ENCODE assay signal across 8 mouse cellular contexts in genomic region chr5:28209549-28210431, GRCm38 (mm10). TPM values are rescaled to one million over a fixed set of nuclear protein-coding genes. Genes with fewer than 3 reads are reported as not detected.
DNase-seq lines count a peak whose midpoint lies in the region; ATAC-seq and TF ChIP-seq lines count a peak whose summit lies in the region.

No protein-coding gene starts in this region.

- peaks cover 8% of the 10 kb centered on the region for H3K4me1 ChIP-seq in lung, embryonic 16.5 days (replicated peaks; ENCODE audit: control insufficient read depth, insufficient read depth, low read length)
- H3K4me1 ChIP-seq in embryonic facial prominence, embryonic 13.5 days = peaks cover 8% of the 10 kb centered on the region
- peaks cover 5% of the 10 kb centered on the region; the same call in 1 of the 2 replicates for H3K4me1 ChIP-seq in kidney, adult 2 months (ENCODE audit: control insufficient read depth, insufficient read depth, low read length)
- peaks cover 60% of the 10 kb centered on the region for H3K4me1 ChIP-seq in midbrain, embryonic 10.5 days

- H3K36me3 ChIP-seq in lung, embryonic 16.5 days (ENCODE audit: control insufficient read depth, insufficient read depth, low read length) = no peaks in the 10 kb centered on the region
- no peaks in the 10 kb centered on the region for H3K36me3 ChIP-seq in embryonic facial prominence, embryonic 13.5 days
- H3K36me3 ChIP-seq in kidney, adult 2 months (ENCODE audit: control insufficient read depth, insufficient read depth, low read length) = no peaks in the 10 kb centered on the region
- H3K36me3 ChIP-seq in midbrain, embryonic 10.5 days = peaks cover 4% of the 10 kb centered on the region

- no peak for ATAC-seq in lung, embryonic 16.5 days (ENCODE audit: low read depth)
- ATAC-seq in embryonic facial prominence, embryonic 13.5 days (ENCODE audit: insufficient number of reproducible peaks, insufficient read depth, low FRiP score, low TSS enrichment, low read depth) = no peak
- ATAC-seq in activated CD4-positive, CD25-positive, alpha-beta regulatory T cell, adult 4 months = no peak

- H3K9me3 ChIP-seq in lung, embryonic 16.5 days (ENCODE audit: control insufficient read depth, low read length) = no peaks in the 10 kb centered on the region
- no peaks in the 10 kb centered on the region for H3K9me3 ChIP-seq in embryonic facial prominence, embryonic 13.5 days
- no peaks in the 10 kb centered on the region for H3K9me3 ChIP-seq in midbrain, embryonic 10.5 days (replicated peaks)

- no peak for DNase-seq in lung, postnatal 14 days
- DNase-seq in kidney, adult 2 months = peak; percentile 56
- peak; percentile 89 for DNase-seq in midbrain, embryonic 10.5 days (ENCODE audit: low spot score)
- no peak for DNase-seq in urinary bladder, postnatal 25 days (ENCODE audit: low spot score)
- DNase-seq in gastrocnemius, adult 18-20 months (ENCODE audit: low spot score) = no peak

- H3K27me3 ChIP-seq in lung, embryonic 16.5 days (ENCODE audit: control insufficient read depth, insufficient read depth, low read depth, low read length) = peaks cover 76% of the 10 kb centered on the region
- H3K27me3 ChIP-seq in embryonic facial prominence, embryonic 13.5 days = peaks cover 96% of the 10 kb centered on the region
- peaks cover 9% of the 10 kb centered on the region for H3K27me3 ChIP-seq in kidney, adult 2 months (replicated peaks; ENCODE audit: control insufficient read depth, insufficient read depth, low read length)
- H3K27me3 ChIP-seq in midbrain, embryonic 10.5 days (ENCODE audit: low read depth, poor library complexity, severe bottlenecking) = peaks cover 98% of the 10 kb centered on the region

- peak overlapping the region; percentile 33 for H3K4me3 ChIP-seq in lung, embryonic 16.5 days (ENCODE audit: low read length)
- H3K4me3 ChIP-seq in embryonic facial prominence, embryonic 13.5 days = peak overlapping the region; percentile 36
- peak overlapping the region; percentile 8; the same call in 1 of the 2 replicates for H3K4me3 ChIP-seq in kidney, adult 2 months (ENCODE audit: insufficient read depth, low read depth, low read length)
- H3K4me3 ChIP-seq in midbrain, embryonic 10.5 days = peak overlapping the region; percentile 63

- under 1% methylated on average over 80 of the region's 80 CpGs for WGBS in lung, embryonic 16.5 days
- WGBS in embryonic facial prominence, embryonic 13.5 days = under 1% methylated on average over 80 of the region's 80 CpGs
- 1% methylated on average over 80 of the region's 80 CpGs for WGBS in kidney, adult 2 months
- under 1% methylated on average over 80 of the region's 80 CpGs for WGBS in midbrain, embryonic 10.5 days

- no peak overlapping the region for H3K9ac ChIP-seq in lung, embryonic 16.5 days (ENCODE audit: low read length)
- H3K9ac ChIP-seq in embryonic facial prominence, embryonic 13.5 days = no peak overlapping the region

- H3K4me2 ChIP-seq in lung, embryonic 16.5 days (ENCODE audit: low read depth, low read length) = peak overlapping the region; percentile 50
- H3K4me2 ChIP-seq in embryonic facial prominence, embryonic 13.5 days = peak overlapping the region; percentile 55

- no peak for TF ChIP-seq POLR2A in kidney, adult 2 months (IDR thresholded peaks at IDR 0.05; ENCODE audit: low read depth, low read length)

- no peak for TF ChIP-seq CTCF in kidney, adult 2 months (conservative IDR thresholded peaks at IDR 0.05; ENCODE audit: insufficient read depth, insufficient read length, low read depth, low read length)

- H3K27ac ChIP-seq in lung, embryonic 16.5 days (ENCODE audit: low read length) = no peak overlapping the region
- H3K27ac ChIP-seq in embryonic facial prominence, embryonic 13.5 days = no peak overlapping the region
- no peak overlapping the region for H3K27ac ChIP-seq in kidney, adult 2 months (ENCODE audit: insufficient read depth, low read depth, low read length)
- peak overlapping the region; percentile 91 for H3K27ac ChIP-seq in midbrain, embryonic 10.5 days (replicated peaks)

RNA-seq across cellular contexts. Expression of gene Cnpy1, which starts 35.8 kb away (rescaled TPM):
- 0.13 and 0.52 TPM in 2 replicates for polyA plus RNA-seq in lung, embryonic 16.5 days (2015; fragmentation: Nextera tagmentation; extraction: Ambion mirVana)
- polyA plus RNA-seq in embryonic facial prominence, embryonic 13.5 days (2015; fragmentation: Nextera tagmentation; extraction: Ambion mirVana) = 0.48 and 1.3 TPM in 2 replicates
- 0.11 and 0.19 TPM in 2 replicates for polyA plus RNA-seq in kidney, adult 2 months (2012; rRNA removed)
- 95.4 and 137 TPM in 2 replicates for polyA plus RNA-seq in midbrain, embryonic 10.5 days (2016; fragmentation: Nextera tagmentation; extraction: Ambion mirVana)
- not detected for polyA plus RNA-seq in activated CD4-positive, CD25-positive, alpha-beta regulatory T cell, adult 4 months (2017; shearing (Covaris generic))
- total RNA-seq in gastrocnemius, adult 18-20 months (2021) = not detected

RNA-seq across cellular contexts. Expression of gene En2, which starts 44.3 kb away (rescaled TPM):
- polyA plus RNA-seq in lung, embryonic 16.5 days (2015; fragmentation: Nextera tagmentation; extraction: Ambion mirVana) = not detected in 2 replicates
- not detected in 2 replicates for polyA plus RNA-seq in embryonic facial prominence, embryonic 13.5 days (2015; fragmentation: Nextera tagmentation; extraction: Ambion mirVana)
- polyA plus RNA-seq in kidney, adult 2 months (2012; rRNA removed) = 0.09 and 0.15 TPM in 2 replicates
- polyA plus RNA-seq in midbrain, embryonic 10.5 days (2016; fragmentation: Nextera tagmentation; extraction: Ambion mirVana) = 0.84 and 1.1 TPM in 2 replicates
- polyA plus RNA-seq in activated CD4-positive, CD25-positive, alpha-beta regulatory T cell, adult 4 months (2017; shearing (Covaris generic)) = not detected
- total RNA-seq in gastrocnemius, adult 18-20 months (2021) = under 1 TPM; 0.21 to 0.23 TPM

Comparison
In these comparisons a context has a peak if more than half of its experiments do, and no peak if none do; other contexts are left out.
1. H3K4me3 ChIP-seq: peak in every context shown above with its lines; median percentile 63 in midbrain, embryonic 10.5 days; 36 in embryonic facial prominence, embryonic 13.5 days; 33 in lung, embryonic 16.5 days; 8 in kidney, adult 2 months.
2. DNase-seq: peak in kidney, adult 2 months (single experiment) and midbrain, embryonic 10.5 days (single experiment); none in lung, postnatal 14 days (single experiment), urinary bladder, postnatal 25 days (single experiment) and gastrocnemius, adult 18-20 months (single experiment).
3. RNA of gene Cnpy1, which starts 35.8 kb away (polyA plus RNA-seq): 95.4 to 137 TPM in midbrain, embryonic 10.5 days; 0.48 to 1.3 TPM in embryonic facial prominence, embryonic 13.5 days, 0.13 to 0.52 TPM in lung, embryonic 16.5 days, 0.11 to 0.19 TPM in kidney, adult 2 months and not detected in activated CD4-positive, CD25-positive, alpha-beta regulatory T cell, adult 4 months; every median in the first group is over 10 times any median in the second.